Mouse (Mus musculus): ENCODE measurements at regions not wholly inside any gene's neighbourhood (a gene's known extent, or its start where the extent isn't known, plus 50 kb on each side); places are given as distances from the start of the nearest gene placed in this dataset.
"Not testable (repeated sequence)": the region's sequence is repeated elsewhere in the genome, so short reads cannot be mapped to it uniquely, and the experiment has no call there.

GRCm38 (mm10) chr1:168681685-168682491 is 249.8 kb upstream of the Pbx1 start:
- no peak for DNase-seq (ENCODE audit: low spot score)

- no peak for DNase-seq (ENCODE audit: low spot score)
Measured at GRCm38 (mm10) chr1:168680674-168681073, 248.6 kb upstream of the Pbx1 start.

- DNase-seq (ENCODE audit: low spot score): peak; percentile 24
Measured at GRCm38 (mm10) chr1:168676418-168677413, 244.6 kb upstream of the Pbx1 start.

DNA sequence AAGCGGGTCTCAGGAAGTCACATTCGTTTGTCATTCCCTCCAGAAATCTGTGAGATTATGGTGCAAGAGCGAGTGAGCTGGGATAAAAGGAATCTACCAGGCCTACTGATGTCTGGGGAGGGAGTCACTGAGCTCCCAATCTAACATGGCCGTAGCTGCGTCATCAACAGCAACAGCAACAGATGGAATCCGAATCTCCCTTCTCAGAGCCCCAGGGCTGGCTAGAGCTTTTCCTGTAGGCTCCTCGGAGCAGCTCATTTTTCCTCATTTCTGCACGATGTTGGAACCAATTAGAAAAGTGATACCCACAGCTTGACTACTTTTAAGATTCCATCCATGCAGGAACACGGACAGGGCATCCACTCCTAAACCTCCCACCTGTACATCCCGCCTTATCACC is 243.7 kb upstream of the Pbx1 start:
- no peak for DNase-seq (ENCODE audit: low spot score)

- no peak for DNase-seq (ENCODE audit: low spot score)
Measured at GRCm38 (mm10) chr1:168662755-168663284, 230.8 kb upstream of the Pbx1 start.

GRCm38 (mm10) chr1:168660956-168661355 is 228.9 kb upstream of the Pbx1 start:
- no peak for DNase-seq (ENCODE audit: low spot score)

DNA sequence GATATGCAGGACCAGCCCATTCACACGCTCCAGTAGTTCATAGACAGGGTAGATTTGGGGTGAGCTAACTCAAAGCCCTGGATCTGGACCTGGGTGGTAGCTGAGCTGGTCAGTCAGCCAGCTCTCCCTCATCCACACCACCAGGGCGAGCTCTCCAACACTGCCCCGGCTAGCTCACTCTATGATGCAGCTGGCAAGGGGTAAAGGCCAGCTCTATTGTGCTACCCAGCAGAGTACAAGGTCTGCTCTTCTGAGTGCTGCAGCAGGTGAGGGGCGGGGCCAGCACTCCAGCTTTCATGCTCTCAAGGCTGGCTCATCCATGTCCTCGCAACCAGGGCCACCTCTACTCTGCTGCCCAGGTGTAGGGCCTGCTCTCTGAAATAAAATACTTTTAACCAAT is 227.5 kb upstream of the Pbx1 start:
- DNase-seq (ENCODE audit: low spot score): no peak

GRCm38 (mm10) chr1:168632837-168633236 is 200.8 kb upstream of the Pbx1 start:
- DNase-seq (ENCODE audit: low spot score): no peak

- DNase-seq (ENCODE audit: low spot score): no peak
Measured at GRCm38 (mm10) chr1:168631979-168632378, 199.9 kb upstream of the Pbx1 start.

DNA sequence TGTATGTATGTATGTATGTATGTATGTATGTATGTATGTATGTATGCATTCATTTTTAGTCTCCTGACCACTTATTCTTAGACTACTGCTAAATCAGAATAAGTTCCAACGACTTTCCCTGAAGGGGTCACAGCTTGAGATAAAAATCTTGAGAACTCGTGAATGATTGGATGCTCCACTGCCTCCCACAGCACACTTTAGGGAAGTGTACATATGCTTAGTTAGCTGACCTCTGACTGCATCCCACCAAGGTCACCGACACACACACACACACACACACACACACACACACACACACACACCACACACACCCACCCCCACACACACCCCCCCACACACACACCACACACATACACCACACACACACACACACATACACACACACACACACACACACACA is 169.9 kb upstream of the Pbx1 start:
- not testable (repeated sequence) for DNase-seq (ENCODE audit: low spot score)

DNA sequence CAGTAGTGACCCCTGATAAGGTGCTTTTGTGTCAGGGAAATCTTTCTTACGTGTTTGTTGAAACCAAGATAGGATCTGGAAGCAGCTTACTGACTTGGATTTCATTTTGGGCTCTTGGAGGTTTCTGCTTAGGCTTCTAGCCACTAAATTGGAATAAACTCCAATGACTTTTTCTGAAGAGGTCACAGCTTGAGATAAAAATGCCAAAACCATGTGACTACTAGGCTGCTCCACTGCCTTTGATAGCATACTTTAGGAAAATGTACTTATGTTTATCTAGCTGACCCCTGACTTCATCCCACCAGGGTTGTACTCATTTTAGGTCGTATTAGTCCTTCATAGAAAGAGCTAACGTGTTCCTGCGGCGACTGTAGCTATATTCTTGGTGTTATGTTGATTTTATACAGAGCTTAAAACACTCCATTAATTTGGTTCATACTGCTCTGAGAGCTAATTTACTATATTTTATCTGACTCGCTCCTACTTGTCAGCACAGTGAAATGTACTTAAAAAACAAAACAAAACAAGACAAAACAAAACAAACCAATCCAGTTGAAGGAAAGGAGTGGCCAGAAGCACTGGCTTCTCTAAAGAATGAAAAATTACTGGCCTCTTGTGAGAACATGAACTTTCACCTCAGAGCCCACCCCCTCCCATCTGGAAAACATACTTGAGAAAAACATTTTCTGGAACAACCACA is 168.5 kb upstream of the Pbx1 start:
- DNase-seq (ENCODE audit: low spot score): no peak

DNA sequence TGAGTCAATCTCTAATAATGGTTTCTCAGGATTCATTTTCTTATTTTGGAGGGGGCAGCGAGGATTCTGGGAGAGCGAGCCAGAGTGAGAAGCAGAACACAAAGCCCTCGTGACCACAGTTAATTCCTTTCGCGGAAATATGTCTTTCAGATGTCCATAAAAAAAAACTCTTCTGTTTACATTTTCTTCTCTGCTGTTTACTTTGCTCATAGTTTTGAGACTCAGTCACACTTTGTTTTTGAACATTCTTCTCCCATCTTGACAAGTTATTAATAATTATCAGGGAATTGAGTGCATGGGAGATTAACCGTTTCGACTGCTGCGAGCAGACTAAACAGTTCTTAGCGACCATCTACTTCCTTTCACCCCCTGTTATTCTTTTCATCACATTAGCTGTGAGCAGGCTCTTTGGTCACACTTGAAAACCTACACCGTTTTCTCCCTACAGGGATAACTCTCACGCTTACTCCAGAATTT is 166.2 kb upstream of the Pbx1 start:
- no peak for DNase-seq (ENCODE audit: low spot score)

- DNase-seq (ENCODE audit: low spot score): no peak
Measured at GRCm38 (mm10) chr1:168597495-168597894, 165.4 kb upstream of the Pbx1 start.

- DNase-seq (ENCODE audit: low spot score): no peak
Measured at GRCm38 (mm10) chr1:168584137-168584536, 152.1 kb upstream of the Pbx1 start.

DNA sequence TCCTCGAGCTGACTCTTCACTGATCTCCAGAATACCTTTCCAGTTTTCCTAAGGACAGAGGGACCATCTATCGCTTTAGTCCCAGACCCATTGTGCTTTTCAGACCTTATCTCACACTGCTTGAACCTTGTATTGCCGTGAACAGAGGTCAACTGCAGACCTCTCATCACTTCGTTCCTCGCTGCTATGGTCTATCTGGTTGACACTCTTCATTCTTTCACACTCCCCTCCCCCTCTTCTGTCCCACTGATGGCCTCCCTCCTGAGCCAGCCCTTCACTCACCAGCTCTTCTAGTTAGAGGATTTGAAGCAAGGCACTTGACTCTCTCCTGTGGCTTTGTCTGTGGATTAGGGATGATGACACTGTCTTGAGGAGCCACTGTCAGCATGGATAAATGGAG is 150.4 kb upstream of the Pbx1 start:
- no peak for DNase-seq (ENCODE audit: low spot score)

DNA sequence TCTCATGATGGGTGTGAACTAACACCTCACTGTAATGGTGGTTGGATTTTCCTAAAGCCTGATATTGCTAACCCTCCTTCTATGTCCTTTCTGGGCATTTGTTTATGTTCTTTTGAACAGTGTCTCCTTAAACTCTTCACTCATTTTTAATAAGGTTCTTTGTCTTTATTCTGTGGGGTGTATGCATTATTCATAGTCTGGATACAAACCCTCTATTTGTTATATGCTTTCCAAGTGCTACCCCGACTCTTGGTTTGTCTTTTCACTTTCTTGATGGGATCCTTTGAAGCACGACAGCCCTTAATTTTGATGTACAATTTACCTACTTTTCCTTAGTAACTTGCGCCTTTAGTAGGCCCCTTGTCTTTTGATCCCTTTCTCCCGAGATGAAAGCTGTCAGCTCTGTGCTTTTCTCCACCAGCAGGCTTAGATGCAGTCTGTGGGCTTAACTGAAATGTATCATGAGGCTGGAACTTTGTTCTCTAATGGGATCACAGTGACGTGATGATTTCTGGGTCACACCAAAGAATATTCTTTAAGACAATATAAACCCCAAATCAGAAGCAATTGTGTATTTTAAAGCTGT is 138.0 kb upstream of the Pbx1 start:
- DNase-seq (ENCODE audit: low spot score): no peak

DNA sequence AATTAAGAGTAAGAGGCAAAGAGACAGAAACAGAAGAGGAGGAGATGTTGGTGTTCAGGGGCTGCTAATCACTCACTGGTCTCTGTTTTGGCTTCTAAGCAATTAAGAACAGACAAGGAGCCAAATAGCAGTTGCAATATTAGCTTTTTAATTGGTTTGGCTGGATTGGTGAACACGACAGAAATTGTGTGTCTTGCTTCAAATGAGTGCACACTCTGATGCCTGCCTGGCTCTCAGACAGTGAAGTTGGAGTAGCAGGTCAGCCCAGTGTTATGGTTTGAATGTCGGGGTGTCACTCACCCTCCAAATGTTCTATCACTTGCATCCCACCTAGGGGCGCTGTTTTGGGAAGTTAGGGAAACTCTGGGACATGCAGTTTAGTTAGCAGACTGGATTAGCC is 120.3 kb upstream of the Pbx1 start:
- DNase-seq (ENCODE audit: low spot score): no peak

GRCm38 (mm10) chr1:168549807-168550435 is 117.9 kb upstream of the Pbx1 start:
- DNase-seq (ENCODE audit: low spot score): peak; percentile 16

- no peak for DNase-seq (ENCODE audit: low spot score)
Measured at GRCm38 (mm10) chr1:168546156-168546555, 114.1 kb upstream of the Pbx1 start.

GRCm38 (mm10) chr1:168545072-168545780 is 113.2 kb upstream of the Pbx1 start:
- no peak for DNase-seq (ENCODE audit: low spot score)

All from layer of hippocampus, adult 11-12 months (tissue).